Mouse (Mus musculus): Measurements from ENCODE around the gene Smco3. TPM values are rescaled to one million over a fixed set of nuclear protein-coding genes. Genes with fewer than 3 reads are reported as not detected.

The Smco3 gene
- polyA plus RNA-seq, 1 experiment from 2014 or later: 2.5 TPM

DNA sequence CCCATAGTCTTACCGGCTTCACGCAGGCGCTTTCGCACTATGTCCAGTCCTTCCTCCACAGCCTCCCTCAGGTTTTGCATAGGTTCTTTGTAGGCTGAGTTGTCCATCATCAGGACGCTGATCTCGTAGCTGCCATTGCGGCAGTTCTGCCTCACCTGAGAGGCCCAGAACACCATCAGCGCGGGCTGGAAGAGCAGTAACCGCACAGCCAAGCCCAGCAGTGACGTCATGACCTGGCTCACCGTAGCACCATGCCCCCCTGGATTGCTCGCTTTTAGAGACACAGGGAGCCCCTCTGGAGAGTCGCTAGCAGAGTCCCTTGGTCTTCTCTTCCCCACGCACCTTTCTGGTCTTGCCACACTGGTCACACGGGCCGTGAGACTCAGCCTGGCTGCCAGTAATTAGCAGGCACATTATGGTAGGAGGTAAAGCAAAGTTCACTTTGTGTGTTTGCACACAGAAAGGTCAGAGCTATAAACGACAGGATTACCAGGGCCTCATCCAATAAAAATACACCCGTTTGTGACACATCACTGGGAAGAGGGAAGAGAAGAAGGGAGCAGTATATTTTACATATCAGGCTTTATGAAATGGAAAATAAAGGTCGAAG is 53.8 kb downstream of the Smco3 start, which contains the start of gene Gucy2c:
Gucy2c (minus strand) TSS at position 389 of the 610 bp plus-strand sequence.
- Histone ChIP-seq H3K4me3 (ENCODE audit: low read depth, low read length) (no peak within 1 kb of the TSS), H3K4me1 (ENCODE audit: control insufficient read depth, insufficient read depth, low read length) (no peaks in the 10 kb centered on the region), H3K27ac (replicated peaks; ENCODE audit: low read depth, low read length) (no peak within 1 kb of the TSS), H3K36me3 (ENCODE audit: control insufficient read depth, insufficient read depth, low read length) (no peaks in the 10 kb centered on the region), H3K4me2 (ENCODE audit: low read depth, low read length) (no peak within 1 kb of the TSS), H3K27me3 (replicated peaks; ENCODE audit: control insufficient read depth, insufficient read depth, low read length) (no peaks in the 10 kb centered on the region), H3K9ac (ENCODE audit: low read depth, low read length) (no peak within 1 kb of the TSS), H3K9me3 (ENCODE audit: control insufficient read depth, low read length) (no peaks in the 10 kb centered on the region)
- ATAC-seq (ENCODE audit: low read depth): no peak
- no peak for DNase-seq (ENCODE audit: low spot score)
- 79% methylated on average over 20 of the region's 20 CpGs for WGBS

Small RNAs within 50 kb of the gene (microRNA-seq; reads per million reads assigned to microRNA genes)
- not detected for gene Gm44364 (ENCODE audit: borderline number of aligned reads)

Other genes with a start within 250 kb of the Smco3 start
- gene Plbd1, start 173.5 kb downstream of the Smco3 start, polyA plus RNA-seq (2014; fragmentation: Nextera tagmentation; extraction: Ambion mirVana): 12.1 and 12.4 TPM in 2 replicates
- gene Gucy2c, start 53.7 kb downstream of the Smco3 start, polyA plus RNA-seq (2014; fragmentation: Nextera tagmentation; extraction: Ambion mirVana): 0.13 and 0.15 TPM in 2 replicates
- gene Hist4h4, start 31.0 kb downstream of the Smco3 start, polyA plus RNA-seq (2014; fragmentation: Nextera tagmentation; extraction: Ambion mirVana): 0.64 and 1.1 TPM in 2 replicates
- 93.2 and 98.2 TPM in 2 replicates for gene H2afj, start 27.2 kb downstream of the Smco3 start, polyA plus RNA-seq (2014; fragmentation: Nextera tagmentation; extraction: Ambion mirVana)
- gene BC049715, start 7.8 kb downstream of the Smco3 start, polyA plus RNA-seq (2014; fragmentation: Nextera tagmentation; extraction: Ambion mirVana): 1.1 and 1.7 TPM in 2 replicates
- 94.3 and 94.7 TPM in 2 replicates for gene Wbp11, start 7.2 kb downstream of the Smco3 start, polyA plus RNA-seq (2014; fragmentation: Nextera tagmentation; extraction: Ambion mirVana)
- gene Art4, start 22.3 kb upstream of the Smco3 start, polyA plus RNA-seq (2014; fragmentation: Nextera tagmentation; extraction: Ambion mirVana): 1.9 and 2.7 TPM in 2 replicates
- 321 and 362 TPM in 2 replicates for gene Mgp, start 40.4 kb upstream of the Smco3 start, polyA plus RNA-seq (2014; fragmentation: Nextera tagmentation; extraction: Ambion mirVana)
- 0.20 and 0.22 TPM in 2 replicates for gene Erp27, start 86.7 kb upstream of the Smco3 start, polyA plus RNA-seq (2014; fragmentation: Nextera tagmentation; extraction: Ambion mirVana)
- gene Pde6h, start 88.4 kb upstream of the Smco3 start, polyA plus RNA-seq (2014; fragmentation: Nextera tagmentation; extraction: Ambion mirVana): not detected in 2 replicates
- 117 and 118 TPM in 2 replicates for gene Arhgdib, start 106.4 kb upstream of the Smco3 start, polyA plus RNA-seq (2014; fragmentation: Nextera tagmentation; extraction: Ambion mirVana)